Mouse (Mus musculus) subcutaneous adipose tissue, adult 2 months (tissue): Measurements from ENCODE around the gene Fuca1. TPM values are rescaled to one million over a fixed set of nuclear protein-coding genes. Genes with fewer than 3 reads are reported as not detected.

ENCODE experiments used
- polyA plus RNA-seq: library from polyadenylated mRNA; depleted of rRNA; stranded (reverse); fragments of >200 nt; gene quantifications from 2 replicates; pipeline ENCODE4 v1.2.3, GENCODE M21; 2012; ENCODE audit warnings: low replicate concordance; rRNA removed

The Fuca1 gene
- 78.3 and 121 TPM in 2 replicates for polyA plus RNA-seq

DNA sequence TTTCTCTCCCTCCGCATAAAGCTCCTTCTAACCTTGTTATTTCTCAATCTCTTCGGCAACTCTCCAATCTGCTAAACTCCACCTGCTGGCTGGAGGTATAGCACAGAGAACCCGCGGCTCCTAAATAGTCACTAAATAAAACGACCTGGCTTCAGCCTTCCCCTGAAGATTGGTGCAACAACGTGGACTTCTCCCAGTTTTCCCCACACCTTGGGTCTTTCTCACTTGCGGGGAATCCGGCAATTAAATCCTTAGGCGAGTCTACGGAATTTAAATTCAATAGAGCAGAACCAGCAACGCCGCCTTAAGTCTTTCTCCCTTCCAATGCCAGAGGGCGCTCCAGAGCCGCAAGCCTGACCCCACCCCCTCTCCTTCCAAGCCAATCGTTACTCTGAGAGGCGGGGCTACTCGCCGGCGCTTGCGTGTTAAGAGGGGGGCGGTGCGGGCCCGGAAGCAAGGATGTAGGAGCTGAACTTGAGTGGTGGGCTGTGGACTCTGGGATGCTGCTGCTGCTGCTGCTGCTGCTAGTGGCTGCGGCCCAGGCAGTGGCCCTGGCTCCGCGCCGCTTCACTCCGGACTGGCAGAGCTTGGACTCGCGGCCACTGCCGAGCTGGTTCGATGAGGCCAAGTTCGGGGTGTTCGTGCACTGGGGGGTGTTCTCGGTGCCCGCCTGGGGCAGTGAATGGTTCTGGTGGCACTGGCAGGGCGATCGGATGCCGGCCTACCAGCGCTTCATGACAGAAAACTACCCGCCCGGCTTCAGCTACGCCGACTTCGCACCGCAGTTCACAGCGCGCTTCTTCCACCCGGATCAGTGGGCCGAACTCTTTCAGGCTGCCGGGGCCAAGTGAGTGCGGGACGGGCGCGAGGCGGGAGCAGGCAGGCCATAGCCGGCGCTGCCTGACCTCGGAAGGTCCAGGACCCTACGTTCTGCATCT lies at the start of gene Fuca1:
Gene Fuca1, plus strand, starts transcription at position 432 of the 938 bp plus-strand sequence.

GRCm38 (mm10) chr4:135873526-135874202 lies 46.9 kb upstream of the Fuca1 start, which contains the start of gene Pnrc2:
Gene Pnrc2 (minus strand): TSS chr4:135873850.

DNA sequence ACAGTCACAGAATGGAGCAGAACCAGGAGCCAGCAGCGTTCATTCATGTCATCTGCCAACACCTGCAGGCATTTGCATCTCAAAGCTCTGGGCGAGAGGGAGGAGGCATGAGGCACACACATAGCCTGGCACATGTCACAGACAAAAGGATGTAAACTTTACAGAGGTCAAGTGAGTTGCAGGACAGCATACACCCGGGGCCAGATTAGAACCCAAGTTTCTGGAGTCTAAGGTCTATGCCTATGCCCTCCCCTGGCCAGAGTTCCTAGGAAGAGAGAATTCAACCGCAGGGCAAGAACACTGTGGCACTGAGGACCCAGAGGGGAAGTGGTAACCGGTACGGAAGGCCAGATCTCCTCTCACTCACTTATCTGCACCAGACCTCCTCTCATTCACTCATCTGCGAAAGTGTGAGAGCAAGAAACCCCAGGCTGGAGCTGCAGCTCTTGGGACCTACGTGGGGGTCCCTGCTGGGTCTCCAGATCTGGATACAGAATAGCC lies 25.4 kb upstream of the Fuca1 start, which contains the start of gene Cnr2:
Gene Cnr2, plus strand, starts transcription at position 324 of the 501 bp plus-strand sequence.

GRCm38 (mm10) chr4:135946278-135946658 lies 25.7 kb downstream of the Fuca1 start, which contains the start of gene Hmgcl:
Gene Hmgcl (plus strand): TSS chr4:135946448.

DNA sequence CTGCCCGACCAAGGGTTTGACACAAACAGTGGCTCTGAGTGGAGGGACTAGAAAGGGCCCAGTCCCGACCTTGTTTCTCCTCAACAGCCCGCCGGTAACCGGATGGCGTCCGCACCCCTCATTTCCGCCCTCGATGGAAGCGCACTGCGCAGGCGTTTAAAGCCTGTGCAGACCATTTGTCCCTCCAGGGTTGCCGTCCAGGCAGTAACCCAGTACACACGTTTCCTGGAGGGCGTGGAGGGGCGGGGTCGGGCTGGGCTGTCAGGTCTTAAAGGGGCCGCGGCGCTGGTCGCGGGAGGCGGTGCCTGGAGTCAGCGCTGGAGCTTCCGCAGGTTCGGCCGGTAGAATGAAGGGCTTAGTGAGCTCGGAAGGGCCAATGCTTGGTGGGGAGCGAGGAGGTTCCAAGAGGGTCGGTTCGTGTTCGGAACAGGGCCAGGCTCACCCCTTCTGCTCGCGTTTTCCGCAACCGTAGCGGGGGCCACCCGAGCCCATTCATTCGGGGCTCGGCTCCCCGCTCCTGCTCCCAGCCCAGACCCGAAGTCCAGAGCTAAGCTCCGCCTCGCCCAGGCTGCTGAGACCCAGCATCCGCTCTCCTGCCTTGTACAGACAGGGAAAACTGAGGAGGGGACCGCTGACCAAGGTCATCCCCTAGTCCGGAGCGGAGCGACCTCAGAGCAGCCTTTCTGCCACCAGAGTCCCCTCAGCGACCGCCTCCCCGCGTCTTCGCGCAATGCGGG lies 43.1 kb downstream of the Fuca1 start, which contains the start of gene Gale:
Gene Gale, plus strand, starts transcription at position 271 of the 737 bp plus-strand sequence.

DNA sequence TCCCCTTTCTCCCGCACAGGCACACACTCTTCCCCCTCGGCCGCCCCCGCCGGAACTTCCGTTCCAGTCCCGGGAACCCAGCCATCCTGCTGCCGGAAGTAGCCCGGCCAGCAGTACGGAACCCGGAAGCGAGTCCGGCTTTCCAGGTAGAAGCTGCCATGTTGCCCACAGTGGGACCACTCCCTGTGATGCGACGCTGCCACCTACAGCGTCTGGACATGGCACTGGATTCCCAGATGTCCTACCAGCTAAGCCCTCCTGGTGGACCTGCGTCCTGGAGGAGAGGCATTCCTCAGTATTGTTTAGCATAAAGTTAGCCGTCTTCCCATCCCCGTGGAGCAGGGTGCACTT lies 52.0 kb downstream of the Fuca1 start, which contains the start of gene Lypla2:
Gene Lypla2, minus strand, starts transcription at position 71 of the 351 bp plus-strand sequence.

GRCm38 (mm10) chr4:135986943-135987710 lies 66.6 kb downstream of the Fuca1 start, which contains the start of gene Pithd1:
Gene Pithd1 (minus strand): TSS chr4:135987264.

Other genes starting within 250 kb of the Fuca1 start
- 0.14 and 5.1 TPM in 2 replicates for gene Ifnlr1, start 234.4 kb upstream of the Fuca1 start, polyA plus RNA-seq
- gene Il22ra1, start 192.6 kb upstream of the Fuca1 start, polyA plus RNA-seq, result 0.24 and 1.9 TPM in 2 replicates
- gene Myom3, start 161.0 kb upstream of the Fuca1 start, polyA plus RNA-seq, result 0.44 and 2.4 TPM in 2 replicates
- gene Srsf10, start 65.0 kb upstream of the Fuca1 start, polyA plus RNA-seq, result 38.8 and 103 TPM in 2 replicates
- 27.5 and 32.9 TPM in 2 replicates for gene Pnrc2, start 46.9 kb upstream of the Fuca1 start, polyA plus RNA-seq
- 1.5 and 1.8 TPM in 2 replicates for gene Cnr2, start 25.3 kb upstream of the Fuca1 start, polyA plus RNA-seq
- 60.7 and 66.8 TPM in 2 replicates for gene Hmgcl, start 25.7 kb downstream of the Fuca1 start, polyA plus RNA-seq
- 57.0 and 108 TPM in 2 replicates for gene Gale, start 43.0 kb downstream of the Fuca1 start, polyA plus RNA-seq
- gene Lypla2, start 51.9 kb downstream of the Fuca1 start, polyA plus RNA-seq, result 85.5 and 106 TPM in 2 replicates
- 29.8 and 33.2 TPM in 2 replicates for gene Pithd1, start 66.5 kb downstream of the Fuca1 start, polyA plus RNA-seq
- gene Eloa, start 101.0 kb downstream of the Fuca1 start, polyA plus RNA-seq, result 19.0 and 25.7 TPM in 2 replicates
- 315 and 453 TPM in 2 replicates for gene Rpl11, start 132.7 kb downstream of the Fuca1 start, polyA plus RNA-seq
- 273 and 327 TPM in 2 replicates for gene Id3, start 222.8 kb downstream of the Fuca1 start, polyA plus RNA-seq